ENCODE assay signal across 8 mouse cellular contexts in genomic region chr8:88447406-88447805, GRCm38 (mm10).
DNase-seq lines count a peak whose midpoint lies in the region; ATAC-seq lines count a peak whose summit lies in the region.
"Had no signal": no experiment of that assay in that cellular context is flagged by ENCODE, and none has a peak within 500 bp of the region (broad histone marks: within the 10 kb centered on the region; RNA-seq: fewer than 3 reads in every experiment).

No protein-coding gene starts in this region.

- 39% methylated on average over 6 of the region's 6 CpGs for WGBS in hindbrain, embryonic 13.5 days
- WGBS in midbrain, embryonic 16.5 days = 24% methylated on average over 6 of the region's 6 CpGs

- no peak overlapping the region for H3K4me3 ChIP-seq in hindbrain, embryonic 13.5 days
- H3K4me3 ChIP-seq in midbrain, embryonic 16.5 days (ENCODE audit: low read depth, low read length) = no peak overlapping the region
- H3K4me3 ChIP-seq: myocyte had no signal

- intact Hi-C loops in left cerebral cortex, postnatal 4 days (cut with DNase I) = no loop called here

- H3K9ac ChIP-seq in hindbrain, embryonic 13.5 days = no peak overlapping the region
- H3K9ac ChIP-seq in midbrain, embryonic 16.5 days (ENCODE audit: low read depth, low read length) = no peak overlapping the region

- peaks cover 51% of the 10 kb centered on the region for H3K4me1 ChIP-seq in hindbrain, embryonic 13.5 days (replicated peaks)
- H3K4me1 ChIP-seq in midbrain, embryonic 16.5 days (ENCODE audit: control insufficient read depth, insufficient read depth, low read length) = peaks cover 34% of the 10 kb centered on the region

- H3K36me3 ChIP-seq in hindbrain, embryonic 13.5 days = no peaks in the 10 kb centered on the region
- no peaks in the 10 kb centered on the region for H3K36me3 ChIP-seq in midbrain, embryonic 16.5 days (ENCODE audit: control insufficient read depth, insufficient read depth, low read length)

- H3K4me2 ChIP-seq in hindbrain, embryonic 13.5 days = no peak overlapping the region
- H3K4me2 ChIP-seq in midbrain, embryonic 16.5 days (ENCODE audit: low read length) = no peak overlapping the region; the same call in 1 of the 2 replicates

- DNase-seq in left cerebral cortex, postnatal 4 days = peak; percentile 80
- DNase-seq in left cerebral cortex, adult 11 months (ENCODE audit: low spot score) = no peak
- DNase-seq in cerebellum, adult 18-20 months = peak; percentile 23 to 28
- DNase-seq in urinary bladder, postnatal 25 days (ENCODE audit: low spot score) = no peak
- no peak for DNase-seq in embryo, embryonic 9.5 days (ENCODE audit: extremely low spot score)

- peak; percentile 23; the same call in 1 of the 2 replicates for ATAC-seq in hindbrain, embryonic 13.5 days (ENCODE audit: low FRiP score)
- peak; percentile 52; the same call in 1 of the 2 replicates for ATAC-seq in midbrain, embryonic 16.5 days

- no peaks in the 10 kb centered on the region for H3K9me3 ChIP-seq in hindbrain, embryonic 13.5 days
- no peaks in the 10 kb centered on the region for H3K9me3 ChIP-seq in midbrain, embryonic 16.5 days (replicated peaks; ENCODE audit: control insufficient read depth, low read length, poor library complexity, severe bottlenecking)

- H3K27me3 ChIP-seq in hindbrain, embryonic 13.5 days = peaks cover 34% of the 10 kb centered on the region
- peaks cover 5% of the 10 kb centered on the region; the same call in 1 of the 2 replicates for H3K27me3 ChIP-seq in midbrain, embryonic 16.5 days (ENCODE audit: control insufficient read depth, insufficient read depth, low read depth, low read length)

- H3K27ac ChIP-seq in hindbrain, embryonic 13.5 days = peak overlapping the region; percentile 58
- H3K27ac ChIP-seq in midbrain, embryonic 16.5 days (ENCODE audit: low read length) = peak overlapping the region; percentile 60

Comparison
In these comparisons a context has a peak if more than half of its experiments do, and no peak if none do; other contexts are left out.
1. DNase-seq: peak in left cerebral cortex, postnatal 4 days (single experiment) and cerebellum, adult 18-20 months (2 of 2); none in left cerebral cortex, adult 11 months (single experiment), urinary bladder, postnatal 25 days (single experiment) and embryo, embryonic 9.5 days (single experiment).